Mouse (Mus musculus) testis, adult 2 months (tissue): ENCODE measurements around the gene Tfr2.

ENCODE experiments used
- CTCF ChIP-seq: fragments of 200-500 bp; IDR thresholded peaks from 2 replicates; pipeline ENCODE4 v1.5.1; 2012; ENCODE audit warnings: low read depth, mild to moderate bottlenecking, inconsistent platforms, low read length, moderate library complexity; ENCODE audit not compliant: control insufficient read depth, insufficient read depth, insufficient replicate concordance
- POLR2A ChIP-seq: fragments of 200-500 bp; IDR thresholded peaks from 2 replicates; pipeline ENCODE4 v1.6.1; 2012; ENCODE audit warnings: low read depth, mild to moderate bottlenecking, inconsistent platforms, low read length, moderate library complexity; ENCODE audit not compliant: control insufficient read depth

- TF ChIP-seq CTCF (no peak), POLR2A (no peak)
These were observed 34.3 kb upstream of the Tfr2 start for GRCm38 (mm10) chr5:137535318-137535717.
